Mouse (Mus musculus) limb, embryonic 14.5 days (tissue): ENCODE measurements around the gene Slc17a6. TPM values are rescaled to one million over a fixed set of nuclear protein-coding genes. Genes with fewer than 3 reads are reported as not detected.

Source experiments
- ATAC-seq: fragments of 200-750 bp; cut with Nextera tagmentation; 2 replicates; pipeline ENCODE4 v1.8.0; 2017; ENCODE audit warnings: low read depth, moderate number of reproducible peaks, moderate TSS enrichment; ENCODE audit not compliant: low FRiP score
- DNase-seq: peaks from one replicate; pipeline ENCODE4 v3.0.0-alpha.2; 2015; ENCODE audit warnings: low spot score
- H3K27ac ChIP-seq: fragments of 300-500 bp; sonication (generic); replicated peaks from 2 replicates; pipeline ENCODE4 v1.5.1; 2014; ENCODE audit warnings: low read depth, mild to moderate bottlenecking, low read length, moderate library complexity, mixed read lengths
- H3K27me3 ChIP-seq: fragments of 300-500 bp; sonication (generic); 2 replicates; pipeline ENCODE4 v1.6.1; 2014; ENCODE audit warnings: low read length, mixed read lengths; ENCODE audit not compliant: control insufficient read depth, insufficient read depth
- H3K36me3 ChIP-seq: fragments of 300-500 bp; sonication (generic); 2 replicates; pipeline ENCODE4 v1.6.1; 2014; ENCODE audit warnings: mild to moderate bottlenecking, low read length, moderate library complexity, mixed read lengths; ENCODE audit not compliant: control insufficient read depth, insufficient read depth
- H3K4me1 ChIP-seq: fragments of 300-500 bp; sonication (generic); 2 replicates; pipeline ENCODE4 v1.6.1; 2014; ENCODE audit warnings: antibody characterized with exemption, low read length, mixed read lengths; ENCODE audit not compliant: control insufficient read depth, insufficient read depth
- H3K4me2 ChIP-seq: fragments of 300-500 bp; sonication (generic); replicated peaks from 2 replicates; pipeline ENCODE4 v1.6.1; 2014; ENCODE audit warnings: low read depth, mild to moderate bottlenecking, low read length, moderate library complexity; ENCODE audit not compliant: severe bottlenecking
- H3K4me3 ChIP-seq: fragments of 300-500 bp; sonication (generic); replicated peaks from 2 replicates; pipeline ENCODE4 v1.5.1; 2014; ENCODE audit warnings: low read length
- H3K9ac ChIP-seq: fragments of 300-500 bp; sonication (generic); 2 replicates; pipeline ENCODE4 v1.6.1; 2014; ENCODE audit warnings: mild to moderate bottlenecking, low read depth, low read length, moderate library complexity; ENCODE audit not compliant: severe bottlenecking
- H3K9me3 ChIP-seq: fragments of 300-500 bp; sonication (generic); 2 replicates; pipeline ENCODE4 v1.6.1; 2016; ENCODE audit warnings: low read length; ENCODE audit not compliant: control insufficient read depth
- POLR2A ChIP-seq: fragments of 200-500 bp; IDR thresholded peaks from 2 replicates; pipeline ENCODE4 v1.8.0; 2012; ENCODE audit warnings: inconsistent platforms, mild to moderate bottlenecking, moderate library complexity, borderline replicate concordance; ENCODE audit not compliant: insufficient read depth, insufficient read length; ENCODE audit errors: extremely low read depth
- WGBS: fragments of 180-500 bp; shearing (Covaris S2); extraction: QIAGEN DNeasy Blood & Tissue Kit; methylation state at CpG from one replicate; pipeline ENCODE4 v1.1.7; 2014; 5-methylcytosine and 5-hydroxymethylcytosine counted together
- polyA plus RNA-seq, 2 experiments: library from polyadenylated mRNA; depleted of rRNA in 1 of 2; stranded (reverse) in 1 of 2; unstranded in 1 of 2; fragments of >200 nt; fragmentation: Nextera tagmentation in 1 of 2; extraction: Ambion mirVana in 1 of 2; gene quantifications; 2 replicates each; pipeline versions ENCODE4 v1.2.1 to v1.2.3; 2012 to 2014

Slc17a6 gene
- 0.69 and 1.00 TPM in 2 replicates for polyA plus RNA-seq (2012; rRNA removed)
- polyA plus RNA-seq (2014; fragmentation: Nextera tagmentation; extraction: Ambion mirVana), result 0.55 and 0.87 TPM in 2 replicates

GRCm38 (mm10) chr7:51621694-51622145 is at the start of gene Slc17a6:
Slc17a6 (plus strand) TSS chr7:51622006.
- DNase-seq (peak; percentile 84), ATAC-seq (peak; percentile 65; the same call in 1 of the 2 replicates)
- TF ChIP-seq POLR2A, result no peak
- WGBS, result 1% methylated on average over 23 of the region's 23 CpGs
- Histone ChIP-seq H3K4me1 (no peaks in the 10 kb centered on the region), H3K9ac (no peak within 1 kb of the TSS), H3K27me3 (peaks cover 40% of the 10 kb centered on the region), H3K9me3 (no peaks in the 10 kb centered on the region), H3K27ac (no peak within 1 kb of the TSS), H3K4me2 (peak within 1 kb of the TSS; percentile 22; the same call in 1 of the 2 replicates), H3K4me3 (0 out of 2 replicates have a peak within 1 kb of the TSS, but pooled peaks have one; percentile 1), H3K36me3 (no peaks in the 10 kb centered on the region)

- H3K27me3 ChIP-seq, result no peaks in the 10 kb centered on the region
- H3K4me2 ChIP-seq, result no peak overlapping the region
- H3K4me3 ChIP-seq, result no peak overlapping the region
- H3K36me3 ChIP-seq, result no peaks in the 10 kb centered on the region
- H3K9ac ChIP-seq, result no peak overlapping the region
- H3K9me3 ChIP-seq, result no peaks in the 10 kb centered on the region
- no peak for TF ChIP-seq POLR2A
- ATAC-seq (no peak), DNase-seq (no peak)
- H3K4me1 ChIP-seq, result no peaks in the 10 kb centered on the region
- H3K27ac ChIP-seq, result no peak overlapping the region
- 79% methylated on average over 4 of the region's 4 CpGs for WGBS
Measured at GRCm38 (mm10) chr7:51600021-51600420, 21.8 kb upstream of the Slc17a6 start.

GRCm38 (mm10) chr7:51603741-51604140 is 18.1 kb upstream of the Slc17a6 start:
- H3K9ac ChIP-seq, result no peak overlapping the region
- no peak for DNase-seq
- no peak overlapping the region for H3K4me2 ChIP-seq
- no peak overlapping the region for H3K4me3 ChIP-seq
- no peak overlapping the region for H3K27ac ChIP-seq
- no peaks in the 10 kb centered on the region for H3K9me3 ChIP-seq
- no peaks in the 10 kb centered on the region for H3K36me3 ChIP-seq
- ATAC-seq, result no peak
- no peaks in the 10 kb centered on the region for H3K27me3 ChIP-seq
- no peak for TF ChIP-seq POLR2A
- no peaks in the 10 kb centered on the region for H3K4me1 ChIP-seq
- 86% methylated on average over 12 of the region's 12 CpGs for WGBS

- H3K4me1 ChIP-seq, result no peaks in the 10 kb centered on the region
- TF ChIP-seq POLR2A, result no peak
- peak; percentile 52 for DNase-seq
- 37% methylated on average over 5 of the region's 5 CpGs for WGBS
- H3K27ac ChIP-seq, result no peak overlapping the region
- ATAC-seq, result no peak
- no peaks in the 10 kb centered on the region for H3K9me3 ChIP-seq
- H3K27me3 ChIP-seq, result no peaks in the 10 kb centered on the region
- no peak overlapping the region for H3K4me3 ChIP-seq
- H3K4me2 ChIP-seq, result no peak overlapping the region
- no peaks in the 10 kb centered on the region for H3K36me3 ChIP-seq
- H3K9ac ChIP-seq, result no peak overlapping the region
Measured at GRCm38 (mm10) chr7:51614404-51614803, 7.4 kb upstream of the Slc17a6 start.

GRCm38 (mm10) chr7:51617941-51618340 is 3.9 kb upstream of the Slc17a6 start:
- TF ChIP-seq POLR2A, result no peak
- ATAC-seq (no peak), DNase-seq (peak; percentile 70)
- H3K27ac ChIP-seq, result no peak overlapping the region
- H3K9ac ChIP-seq, result no peak overlapping the region
- no peak overlapping the region for H3K4me3 ChIP-seq
- H3K9me3 ChIP-seq, result no peaks in the 10 kb centered on the region
- H3K4me2 ChIP-seq, result no peak overlapping the region
- H3K27me3 ChIP-seq, result peaks cover 16% of the 10 kb centered on the region
- H3K4me1 ChIP-seq, result no peaks in the 10 kb centered on the region
- H3K36me3 ChIP-seq, result no peaks in the 10 kb centered on the region
